Mouse (Mus musculus) brain, embryonic 14.5 days (tissue): ENCODE measurements around the gene Olfm1.

ENCODE experiments used
- CTCF ChIP-seq: fragments of 200-500 bp; IDR thresholded peaks from 2 replicates; pipeline ENCODE4 v1.5.1; 2012; ENCODE audit warnings: inconsistent platforms, mild to moderate bottlenecking, moderate library complexity, borderline replicate concordance; ENCODE audit not compliant: insufficient read depth, insufficient read length; ENCODE audit errors: extremely low read depth
- POLR2A ChIP-seq: fragments of 200-500 bp; IDR thresholded peaks from 2 replicates; pipeline ENCODE4 v1.6.1; 2012; ENCODE audit warnings: mild to moderate bottlenecking, inconsistent platforms, borderline replicate concordance; ENCODE audit not compliant: poor library complexity, insufficient read depth, insufficient read length, severe bottlenecking; ENCODE audit errors: extremely low read depth

DNA sequence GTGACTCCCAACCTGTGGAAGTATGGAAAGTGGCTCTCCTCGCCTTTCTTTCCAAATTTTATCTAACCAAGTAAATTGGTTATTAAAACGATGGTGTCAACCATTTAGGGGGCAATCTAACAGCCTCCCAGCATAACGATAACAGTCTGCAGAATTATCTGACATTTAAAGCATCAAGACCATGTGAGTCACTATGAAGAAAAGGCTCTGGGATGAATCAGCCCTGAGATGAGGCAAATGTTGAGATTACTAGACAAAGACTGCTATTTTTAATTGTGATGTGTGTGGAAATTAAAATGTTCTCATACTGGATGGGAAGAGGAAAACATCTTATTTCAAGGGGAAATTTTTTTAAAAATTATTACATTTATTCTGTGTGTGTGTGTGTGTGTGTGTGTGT is 18.4 kb upstream of the Olfm1 start:
- TF ChIP-seq POLR2A (no peak), CTCF (no peak)
